Mouse (Mus musculus): ENCODE data around the gene Mapt. TPM values are rescaled to one million over a fixed set of nuclear protein-coding genes. Genes with fewer than 3 reads are reported as not detected.
A peak's percentile ranks its signal among the peaks of the same experiment; 100 is the strongest.

Gene Mapt
- total and polyA plus RNA-seq, 3 experiments = 0.21 to 1.7 (median 0.64) TPM

DNA sequence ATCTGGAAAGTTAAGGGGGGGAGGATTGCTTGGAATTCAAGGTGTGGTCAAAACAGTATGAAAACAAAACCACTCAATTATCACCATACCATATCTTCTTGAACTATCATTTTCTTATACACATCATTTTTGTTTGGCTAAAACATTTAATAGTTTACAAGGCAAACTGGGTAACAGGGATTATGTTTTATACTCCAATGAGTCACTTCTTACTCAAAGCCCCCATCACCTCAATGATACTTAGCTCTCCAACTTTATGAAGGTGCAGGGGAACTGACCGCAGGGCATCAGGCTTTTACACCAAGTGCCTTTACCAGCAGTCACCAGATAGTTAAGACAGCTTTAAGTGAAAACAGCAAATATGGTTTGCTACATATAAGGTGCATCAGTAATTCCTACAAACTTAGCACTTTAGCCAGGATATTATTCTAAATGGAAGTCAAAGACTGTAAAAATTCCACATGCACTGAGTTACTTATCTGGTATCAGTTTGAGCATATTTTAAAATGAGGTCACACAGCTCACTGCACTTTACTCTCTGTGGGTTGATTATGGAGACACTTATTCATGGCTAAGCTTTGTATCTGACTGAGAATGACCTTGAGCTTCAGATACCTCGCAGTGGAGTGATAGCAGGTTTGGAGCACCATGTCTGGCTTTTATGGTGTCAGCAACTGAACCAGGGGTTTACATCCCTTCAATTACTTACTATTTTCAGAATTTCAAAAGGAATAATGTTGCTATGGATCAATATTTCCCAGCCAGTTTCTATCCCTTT lies 132.8 kb downstream of the Mapt start:
- Histone ChIP-seq H3K4me3 (replicated peaks in 1 of 3; ENCODE audit: low read depth in 2 of 3, low read length in 2 of 3, poor library complexity in 1 of 3) (no peak overlapping the region), H3K27me3 (replicated peaks) (no peaks in the 10 kb centered on the region), H3K4me1 (ENCODE audit: control insufficient read depth in 1 of 2, insufficient read depth in 2 of 2) (peaks cover 11 to 75% of the 10 kb centered on the region in 2 experiments), H3K4me2 (ENCODE audit: insufficient read depth, low read depth, poor library complexity, severe bottlenecking) (no peak overlapping the region), H3K9me3 (replicated peaks; ENCODE audit: low read length) (no peaks in the 10 kb centered on the region), H3K36me3 (replicated peaks in 1 of 2; ENCODE audit: control insufficient read depth in 1 of 2, insufficient read depth in 1 of 2, low read length in 1 of 2) (peaks cover 9 to 49% of the 10 kb centered on the region in 2 experiments), H3K79me2 (replicated peaks; ENCODE audit: control insufficient read depth, extremely low read depth, insufficient read depth, poor library complexity, severe bottlenecking) (peaks cover 44% of the 10 kb centered on the region), H3K9ac (ENCODE audit: insufficient read depth, low read depth) (no peak overlapping the region), H3K27ac (ENCODE audit: insufficient read depth, low read depth) (no peak overlapping the region)
- TF ChIP-seq HCFC1 (IDR thresholded peaks at IDR 0.05; ENCODE audit: low read depth, low read length) = no peak
- no peak for TF ChIP-seq MAX (IDR thresholded peaks at IDR 0.05; ENCODE audit: low read length)
- TF ChIP-seq E2F4 (IDR thresholded peaks at IDR 0.05; ENCODE audit: insufficient replicate concordance, low read depth, low read length) = no peak
- no peak for TF ChIP-seq SIN3A (IDR thresholded peaks at IDR 0.05; ENCODE audit: low read length)
- TF ChIP-seq JUN (IDR thresholded peaks at IDR 0.05; ENCODE audit: insufficient read depth, low read depth, low read length) = no peak
- no peak for TF ChIP-seq USF1 (IDR thresholded peaks at IDR 0.05; ENCODE audit: low read depth, low read length)
- TF ChIP-seq RCOR1 (conservative IDR thresholded peaks at IDR 0.05; ENCODE audit: low read depth, low read length) = no peak
- TF ChIP-seq POLR2A (IDR thresholded peaks at IDR 0.05; ENCODE audit: low read depth, low read length) = no peak
- no peak for TF ChIP-seq CTCF (conservative IDR thresholded peaks at IDR 0.05 in 1 of 2, IDR thresholded peaks at IDR 0.05 in 1 of 2; ENCODE audit: low read depth in 2 of 2, low read length in 2 of 2)
- no peak for TF ChIP-seq ELF1 (IDR thresholded peaks at IDR 0.05; ENCODE audit: low read depth, low read length)
- TF ChIP-seq USF2 (conservative IDR thresholded peaks at IDR 0.05; ENCODE audit: low read depth, low read length) = no peak
- no peak for TF ChIP-seq POLR2AphosphoS2 (IDR thresholded peaks at IDR 0.05; ENCODE audit: low read depth, low read length)
- no peak for TF ChIP-seq TCF12 (IDR thresholded peaks at IDR 0.05; ENCODE audit: low read depth, low read length)
- no peak for TF ChIP-seq PAX5 (IDR thresholded peaks at IDR 0.05; ENCODE audit: low read length)
- no peak for TF ChIP-seq IRF4 (IDR thresholded peaks at IDR 0.05; ENCODE audit: low read depth, low read length)
- TF ChIP-seq MXI1 (IDR thresholded peaks at IDR 0.05; ENCODE audit: low read depth, low read length) = no peak
- in situ Hi-C loops (cut with MboI; ENCODE audit: low pct_ligation_motif_present, low pct_unique_long_range_greater_than_20kb, low sequenced_read_pairs) (loop anchor here (5.0 kb wide), 1 partner anchor 33 kb away; no protein-coding TSS in a partner anchor), dilution Hi-C loops (cut with MboI; ENCODE audit: extremely low pct_ligation_motif_present, extremely low pct_unique_long_range_greater_than_20kb, low sequenced_read_pairs) (no loop called here)
- DNase-seq (ENCODE audit: extremely low read depth) = peak; percentile 46

DNA sequence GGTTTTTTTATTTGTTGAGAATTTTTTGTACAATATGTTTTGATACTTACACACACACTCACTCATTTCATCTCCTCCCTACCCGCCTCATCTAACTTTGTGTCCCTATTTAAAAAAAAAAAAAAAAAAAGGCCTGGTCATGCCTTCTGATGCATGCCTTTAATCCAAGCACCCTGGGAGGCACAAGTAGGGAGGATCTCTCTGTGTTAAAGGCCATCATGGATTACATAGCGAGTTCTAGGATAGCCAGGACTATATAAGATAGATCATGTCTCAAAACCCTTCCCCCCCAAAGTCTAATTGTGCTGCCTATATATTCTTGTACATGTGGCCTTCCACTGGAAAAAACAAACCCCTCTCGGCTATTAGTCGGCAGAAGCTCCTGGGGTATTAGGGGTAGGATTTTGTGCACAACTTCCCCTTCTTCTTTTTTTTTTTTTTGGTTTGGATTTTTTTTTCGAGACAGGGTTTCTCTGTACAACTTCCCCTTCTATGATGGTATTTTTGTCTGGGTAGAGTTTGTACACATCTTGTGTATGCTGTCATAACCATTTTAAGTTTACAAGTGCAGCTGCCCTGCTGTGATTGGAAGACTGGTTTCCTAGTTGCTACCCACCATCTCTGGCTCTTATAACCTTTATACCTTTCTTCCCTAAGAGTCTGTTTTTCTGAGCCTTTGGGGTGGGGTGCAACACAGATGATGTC lies 136.4 kb downstream of the Mapt start:
- Histone ChIP-seq H3K9ac (ENCODE audit: insufficient read depth, low read depth) (no peak overlapping the region), H3K27me3 (replicated peaks) (no peaks in the 10 kb centered on the region), H3K4me1 (ENCODE audit: control insufficient read depth in 1 of 2, insufficient read depth in 2 of 2) (peaks cover 9 to 69% of the 10 kb centered on the region in 2 experiments; a peak in 3 of 4 replicates), H3K4me2 (ENCODE audit: insufficient read depth, low read depth, poor library complexity, severe bottlenecking) (peak overlapping the region; percentile 78), H3K36me3 (replicated peaks in 1 of 2; ENCODE audit: control insufficient read depth in 1 of 2, insufficient read depth in 1 of 2, low read length in 1 of 2) (peaks cover 16 to 64% of the 10 kb centered on the region in 2 experiments), H3K4me3 (replicated peaks in 1 of 3; ENCODE audit: low read depth in 2 of 3, low read length in 2 of 3, poor library complexity in 1 of 3) (no peak overlapping the region), H3K79me2 (replicated peaks; ENCODE audit: control insufficient read depth, extremely low read depth, insufficient read depth, poor library complexity, severe bottlenecking) (peaks cover 35% of the 10 kb centered on the region), H3K9me3 (replicated peaks; ENCODE audit: low read length) (no peaks in the 10 kb centered on the region), H3K27ac (ENCODE audit: insufficient read depth, low read depth) (peak overlapping the region; percentile 68)
- in situ Hi-C loops (cut with MboI; ENCODE audit: low pct_ligation_motif_present, low pct_unique_long_range_greater_than_20kb, low sequenced_read_pairs) = no loop called here
- peak; percentile 68 for DNase-seq (ENCODE audit: extremely low read depth)
- 0 out of 2 replicates have a peak, but pooled peaks have one; percentile 26 for TF ChIP-seq MYC (IDR thresholded peaks at IDR 0.05; ENCODE audit: low read depth, low read length)
- TF ChIP-seq GABPA (IDR thresholded peaks at IDR 0.05; ENCODE audit: insufficient replicate concordance, low read depth, low read length) = no peak
- peak; percentile 70; the same call in 1 of the 2 replicates for TF ChIP-seq EP300 (IDR thresholded peaks at IDR 0.05; ENCODE audit: low read length)
- TF ChIP-seq ZNF384 (IDR thresholded peaks at IDR 0.05; ENCODE audit: low read depth, low read length) = peak; percentile 98
- dilution Hi-C loops (cut with MboI; ENCODE audit: extremely low pct_ligation_motif_present, extremely low pct_unique_long_range_greater_than_20kb, low sequenced_read_pairs) = no loop called here

Data from CH12.LX (cell line).